Mouse (Mus musculus): ENCODE results near the gene Wdr4. TPM values are rescaled to one million over a fixed set of nuclear protein-coding genes. Genes with fewer than 3 reads are reported as not detected.
A peak's percentile ranks its signal among the peaks of the same experiment; 100 is the strongest.

The Wdr4 gene
- 31.7 and 32.1 TPM in 2 replicates for polyA plus RNA-seq (2015; fragmentation: Nextera tagmentation; extraction: Ambion mirVana)

- under 1% methylated on average over 45 of the region's 45 CpGs for WGBS
- no peaks in the 10 kb centered on the region for H3K9me3 ChIP-seq
- ATAC-seq (ENCODE audit: low read depth), result peak; percentile 96
- H3K36me3 ChIP-seq, result peaks cover 21% of the 10 kb centered on the region
- H3K27ac ChIP-seq (replicated peaks), result peak within 1 kb of the TSS; percentile 87
- peak within 1 kb of the TSS; percentile 76 for H3K4me3 ChIP-seq
- no peaks in the 10 kb centered on the region for H3K27me3 ChIP-seq
- peak within 1 kb of the TSS; percentile 83 for H3K9ac ChIP-seq
- peaks cover 44% of the 10 kb centered on the region for H3K4me1 ChIP-seq (replicated peaks)
- peak within 1 kb of the TSS; percentile 65 for H3K4me2 ChIP-seq
These were observed at the start of gene Wdr4, which contains the start of gene Ndufv3 for GRCm38 (mm10) chr17:31519946-31520838. Gene Wdr4 (minus strand): TSS chr17:31519980. Gene Ndufv3 (plus strand): TSS chr17:31520115.

GRCm38 (mm10) chr17:31566276-31566675 is 46.5 kb upstream of the Wdr4 start:
- peak overlapping the region; percentile 88 for H3K4me3 ChIP-seq
- H3K36me3 ChIP-seq, result no peaks in the 10 kb centered on the region
- ATAC-seq (ENCODE audit: low read depth), result no peak
- no peaks in the 10 kb centered on the region for H3K27me3 ChIP-seq
- peaks cover 59% of the 10 kb centered on the region for H3K4me1 ChIP-seq (replicated peaks)
- peak overlapping the region; percentile 91 for H3K4me2 ChIP-seq
- peak overlapping the region; percentile 99; the same call in 1 of the 2 replicates for H3K27ac ChIP-seq (replicated peaks)
- no peaks in the 10 kb centered on the region for H3K9me3 ChIP-seq
- WGBS, result 69% methylated on average over 6 of the region's 6 CpGs
- H3K9ac ChIP-seq, result peak overlapping the region; percentile 95

GRCm38 (mm10) chr17:31565141-31566056 is 45.6 kb upstream of the Wdr4 start:
- peak overlapping the region; percentile 95 for H3K9ac ChIP-seq
- peak; percentile 67 for ATAC-seq (ENCODE audit: low read depth)
- peaks cover 51% of the 10 kb centered on the region for H3K4me1 ChIP-seq (replicated peaks)
- peak overlapping the region; percentile 88 for H3K4me3 ChIP-seq
- no peaks in the 10 kb centered on the region for H3K9me3 ChIP-seq
- under 1% methylated on average over 72 of the region's 88 CpGs for WGBS
- peak overlapping the region; percentile 99 for H3K27ac ChIP-seq (replicated peaks)
- H3K4me2 ChIP-seq, result peak overlapping the region; percentile 91
- no peaks in the 10 kb centered on the region for H3K27me3 ChIP-seq
- H3K36me3 ChIP-seq, result no peaks in the 10 kb centered on the region

DNA sequence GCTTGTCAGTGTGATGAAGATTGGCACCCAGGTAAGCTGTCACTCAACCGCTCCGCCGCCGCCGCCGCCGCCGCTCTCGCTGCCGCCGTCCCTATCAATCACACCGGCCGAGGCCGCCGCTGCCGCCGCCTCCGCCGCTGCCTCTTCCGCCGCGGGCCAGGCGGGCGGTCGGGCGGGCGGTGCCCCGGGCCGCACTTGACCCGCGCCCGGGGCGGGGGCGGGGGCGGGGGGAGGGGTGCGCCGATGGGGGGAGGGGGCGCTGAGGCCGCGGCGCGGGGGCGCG is 45.0 kb upstream of the Wdr4 start:
- no peak for ATAC-seq (ENCODE audit: low read depth)
- 1% methylated on average over 19 of the region's 44 CpGs for WGBS

DNA sequence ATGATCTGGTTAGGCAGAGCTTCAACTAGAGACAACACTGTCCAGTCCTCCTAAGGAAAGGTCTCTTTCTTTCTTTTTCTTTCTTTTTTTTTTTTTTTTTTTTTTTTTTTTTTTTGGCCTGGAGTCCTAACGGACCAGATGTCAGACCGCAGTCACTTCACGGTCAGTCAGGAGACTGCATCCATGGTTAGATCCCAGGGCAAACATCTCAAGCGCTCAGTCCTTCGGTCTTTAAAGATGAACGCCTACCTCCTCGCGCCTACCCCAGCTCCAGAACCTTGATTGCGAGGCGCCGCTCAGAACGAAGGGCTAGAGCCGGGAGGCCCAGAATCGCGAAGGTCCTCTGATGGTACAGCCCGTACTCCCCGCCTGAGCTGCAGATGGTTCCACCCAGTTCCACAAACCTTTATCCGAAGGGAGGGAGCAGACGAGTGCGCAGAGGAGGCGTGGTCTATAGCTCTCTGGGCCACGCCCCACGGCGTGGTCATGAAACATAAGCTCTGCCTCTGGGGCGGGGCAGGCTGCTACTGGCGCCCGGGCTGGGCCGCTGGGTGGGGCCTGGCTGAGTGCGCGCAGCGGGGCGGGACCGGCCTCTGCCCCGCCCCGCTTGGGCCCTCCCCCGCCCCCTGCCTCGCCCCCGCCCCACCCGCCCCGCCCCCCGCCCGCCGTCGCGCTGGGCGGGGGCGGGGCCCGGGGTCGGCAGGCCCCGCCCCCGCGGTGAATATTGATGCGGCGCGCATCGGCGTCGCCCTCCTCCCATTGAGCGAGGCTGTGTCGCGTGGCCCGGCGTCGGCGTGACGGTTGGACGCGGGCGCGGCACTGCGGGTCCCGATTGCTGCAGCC is 44.5 kb upstream of the Wdr4 start, which contains the start of gene Pknox1:
TSS of gene Pknox1 (plus strand) at position 720 of the 843 bp plus-strand sequence.
- H3K27me3 ChIP-seq, result no peaks in the 10 kb centered on the region
- H3K4me3 ChIP-seq, result peak within 1 kb of the TSS; percentile 88
- 0% methylated on average over 37 of the region's 72 CpGs for WGBS
- no peaks in the 10 kb centered on the region for H3K9me3 ChIP-seq
- no peaks in the 10 kb centered on the region for H3K36me3 ChIP-seq
- peak within 1 kb of the TSS; percentile 91 for H3K4me2 ChIP-seq
- peak; percentile 97 for ATAC-seq (ENCODE audit: low read depth)
- peak within 1 kb of the TSS; percentile 95 for H3K9ac ChIP-seq
- peaks cover 43% of the 10 kb centered on the region for H3K4me1 ChIP-seq (replicated peaks)
- H3K27ac ChIP-seq (replicated peaks), result peak within 1 kb of the TSS; percentile 99

More for the DNA sequence above, 45.0 kb upstream of the Wdr4 start:
- peaks cover 49% of the 10 kb centered on the region for H3K4me1 ChIP-seq (replicated peaks)
- peak overlapping the region; percentile 88 for H3K4me3 ChIP-seq
- peak overlapping the region; percentile 95 for H3K9ac ChIP-seq
- H3K36me3 ChIP-seq, result no peaks in the 10 kb centered on the region
- no peaks in the 10 kb centered on the region for H3K27me3 ChIP-seq
- no peaks in the 10 kb centered on the region for H3K9me3 ChIP-seq
- peak overlapping the region; percentile 91 for H3K4me2 ChIP-seq
- H3K27ac ChIP-seq (replicated peaks), result peak overlapping the region; percentile 99

GRCm38 (mm10) chr17:31563632-31564014 is 43.8 kb upstream of the Wdr4 start:
- H3K27ac ChIP-seq (replicated peaks), result peak overlapping the region; percentile 94
- 19% methylated on average over 12 of the region's 12 CpGs for WGBS
- no peaks in the 10 kb centered on the region for H3K9me3 ChIP-seq
- H3K4me3 ChIP-seq, result peak overlapping the region; percentile 39
- peak overlapping the region; percentile 54 for H3K4me2 ChIP-seq
- ATAC-seq (ENCODE audit: low read depth), result peak; percentile 2; the same call in 1 of the 2 replicates
- no peaks in the 10 kb centered on the region for H3K36me3 ChIP-seq
- no peaks in the 10 kb centered on the region for H3K27me3 ChIP-seq
- H3K4me1 ChIP-seq (replicated peaks), result peaks cover 37% of the 10 kb centered on the region
- H3K9ac ChIP-seq, result peak overlapping the region; percentile 69

DNA sequence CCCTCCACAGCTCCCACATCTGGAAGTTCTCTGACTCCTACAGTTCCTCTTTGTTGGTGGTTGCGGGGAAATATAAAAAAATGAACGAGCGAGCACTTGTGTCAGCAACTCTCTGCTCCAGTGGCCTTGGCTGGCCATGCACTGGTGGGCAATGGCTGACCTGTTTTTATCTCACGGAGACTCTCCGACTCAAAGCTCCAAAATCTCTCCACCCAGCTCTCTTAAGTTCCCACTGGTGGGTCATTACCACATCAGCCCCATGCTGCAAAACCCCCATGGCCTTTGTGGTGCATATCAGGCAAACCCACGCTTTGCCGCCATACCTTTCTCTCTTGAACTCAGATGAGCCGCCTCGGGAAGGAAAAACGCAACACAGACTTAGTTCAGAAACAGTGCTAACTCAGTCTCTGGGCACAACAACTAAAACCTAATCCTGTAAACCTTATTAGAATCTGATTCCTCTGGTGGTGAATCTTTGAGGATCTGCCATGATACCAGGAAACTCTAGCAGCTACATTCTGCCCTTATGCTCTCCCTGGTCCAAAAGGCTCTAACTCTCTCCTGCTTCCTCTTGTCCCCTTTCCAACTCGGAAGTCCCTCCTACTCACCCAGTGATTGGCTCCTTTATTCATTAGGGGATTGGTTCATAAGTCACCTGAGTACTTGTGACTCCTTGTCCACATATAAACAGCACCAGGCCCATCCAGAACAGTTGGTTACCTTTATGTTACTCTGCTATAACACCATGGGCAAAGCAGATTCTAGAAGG is 39.4 kb upstream of the Wdr4 start:
- no peak for ATAC-seq (ENCODE audit: low read depth)
- 90% methylated on average over 11 of the region's 11 CpGs for whole genome bisulfite sequencing
- Histone ChIP-seq H3K27ac (replicated peaks) (no peak overlapping the region), H3K4me3 (no peak overlapping the region), H3K4me2 (no peak overlapping the region), H3K9ac (no peak overlapping the region), H3K9me3 (no peaks in the 10 kb centered on the region), H3K36me3 (no peaks in the 10 kb centered on the region), H3K27me3 (no peaks in the 10 kb centered on the region), H3K4me1 (replicated peaks) (peaks cover 37% of the 10 kb centered on the region)

DNA sequence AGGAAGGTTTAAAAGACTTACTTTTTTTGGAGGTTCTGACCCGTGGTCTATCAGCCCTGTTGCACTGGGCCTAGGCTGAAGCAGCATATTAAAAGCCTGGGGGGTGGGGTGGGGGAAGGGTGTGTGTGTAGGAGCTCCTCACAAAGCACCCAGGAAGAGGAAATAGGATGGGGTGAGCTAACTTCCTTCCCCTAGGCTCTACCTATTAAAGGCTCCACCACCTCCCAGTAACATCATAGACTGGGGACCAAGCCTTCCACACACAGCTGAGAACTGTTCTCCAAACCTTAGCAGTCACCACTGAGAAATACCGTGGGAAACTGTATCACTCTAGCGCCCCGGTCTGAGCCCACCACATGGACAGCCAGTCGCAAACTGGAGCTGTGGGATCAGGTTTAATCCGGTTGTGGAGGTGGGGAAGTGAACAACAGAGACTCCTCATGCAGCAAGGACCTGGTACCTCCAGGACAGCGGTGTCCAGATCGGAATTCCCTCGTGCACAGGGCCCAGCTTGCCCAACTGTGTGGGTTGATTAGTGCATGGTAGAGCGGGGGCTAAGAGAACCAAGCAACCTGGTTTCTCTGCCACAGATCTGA is 38.3 kb upstream of the Wdr4 start:
- H3K4me1 ChIP-seq (replicated peaks), result peaks cover 29% of the 10 kb centered on the region
- H3K9ac ChIP-seq, result no peak overlapping the region
- no peak for ATAC-seq (ENCODE audit: low read depth)
- H3K4me3 ChIP-seq, result no peak overlapping the region
- WGBS, result 80% methylated on average over 10 of the region's 10 CpGs
- H3K27ac ChIP-seq (replicated peaks), result peak overlapping the region; percentile 80
- H3K36me3 ChIP-seq, result no peaks in the 10 kb centered on the region
- no peaks in the 10 kb centered on the region for H3K27me3 ChIP-seq
- no peak overlapping the region for H3K4me2 ChIP-seq
- no peaks in the 10 kb centered on the region for H3K9me3 ChIP-seq

DNA sequence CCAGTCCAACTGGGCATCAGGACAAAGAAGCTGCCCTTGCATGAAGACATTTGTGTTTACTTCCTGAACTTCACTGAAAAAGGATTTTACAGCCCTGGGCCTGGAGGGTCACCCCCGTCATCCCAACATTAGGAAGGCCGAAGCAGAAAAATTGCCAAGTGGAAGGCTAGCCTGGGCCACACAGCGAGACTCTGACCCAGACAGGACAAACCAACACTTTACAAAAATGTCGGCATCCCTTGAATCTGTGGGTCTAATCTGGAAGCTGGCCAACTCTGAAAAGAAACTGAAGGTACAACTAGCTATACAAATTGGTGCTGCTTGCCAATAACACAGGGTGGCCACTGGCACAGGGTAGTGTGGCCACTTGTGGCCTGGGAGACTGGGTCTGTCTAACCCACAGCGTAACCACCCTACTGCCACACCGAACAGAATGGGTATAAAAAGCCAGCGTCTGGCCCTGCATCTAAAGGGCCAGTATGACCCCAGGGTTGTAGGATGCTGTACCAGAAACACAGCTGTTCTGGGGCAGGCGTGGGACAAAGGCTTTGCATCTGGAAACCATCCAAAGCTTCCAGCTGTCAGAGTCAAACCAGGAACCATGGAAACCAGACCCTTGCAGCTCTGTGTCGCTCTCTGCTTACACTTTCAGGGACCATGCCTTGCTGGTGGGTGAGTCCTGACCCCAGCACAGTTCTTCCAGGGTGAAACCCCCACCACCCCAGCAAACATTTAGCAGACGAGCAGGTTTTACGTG is 37.5 kb upstream of the Wdr4 start:
- WGBS, result 56% methylated on average over 11 of the region's 11 CpGs
- H3K4me3 ChIP-seq, result no peak overlapping the region
- peak; percentile 71 for ATAC-seq (ENCODE audit: low read depth)
- no peak overlapping the region for H3K9ac ChIP-seq
- no peak overlapping the region for H3K4me2 ChIP-seq
- no peaks in the 10 kb centered on the region for H3K36me3 ChIP-seq
- no peaks in the 10 kb centered on the region for H3K27me3 ChIP-seq
- peak overlapping the region; percentile 80 for H3K27ac ChIP-seq (replicated peaks)
- H3K4me1 ChIP-seq (replicated peaks), result peaks cover 29% of the 10 kb centered on the region
- H3K9me3 ChIP-seq, result no peaks in the 10 kb centered on the region

- no peak overlapping the region for H3K4me3 ChIP-seq
- WGBS, result 70% methylated on average over 4 of the region's 4 CpGs
- H3K36me3 ChIP-seq, result no peaks in the 10 kb centered on the region
- no peak overlapping the region for H3K4me2 ChIP-seq
- no peak for ATAC-seq (ENCODE audit: low read depth)
- no peaks in the 10 kb centered on the region for H3K27me3 ChIP-seq
- H3K9ac ChIP-seq, result no peak overlapping the region
- peak overlapping the region; percentile 38; the same call in 1 of the 2 replicates for H3K27ac ChIP-seq (replicated peaks)
- H3K9me3 ChIP-seq, result no peaks in the 10 kb centered on the region
- H3K4me1 ChIP-seq (replicated peaks), result peaks cover 29% of the 10 kb centered on the region
These were observed 36.5 kb upstream of the Wdr4 start for GRCm38 (mm10) chr17:31556253-31556652.

Data from neural tube, embryonic 13.5 days (tissue).